Mouse (Mus musculus) adrenal gland (tissue): Measurements from ENCODE around the gene Brd4.
"Not testable (repeated sequence)": the region's sequence is repeated elsewhere in the genome, so short reads cannot be mapped to it uniquely, and the experiment has no call there.

Experiments used
- intact Hi-C: fragments of 180-260 bp; cut with DNase I; formaldehyde crosslinking; loops from one replicate; pipeline ENCODE4 v1.15.1; 2025

Gene Brd4

GRCm38 (mm10) chr17:32238589-32238988 is 45.9 kb downstream of the Brd4 start:
- intact Hi-C loops = loop anchor here (5.0 kb wide), 1 partner anchor 34 kb away; no protein-coding TSS in a partner anchor

- intact Hi-C loops = loop anchor here (5.0 kb wide), 1 partner anchor 37 kb away; no protein-coding TSS in a partner anchor
Measured at GRCm38 (mm10) chr17:32235534-32236191, 48.9 kb downstream of the Brd4 start.

GRCm38 (mm10) chr17:32233174-32233573 is 51.3 kb downstream of the Brd4 start:
- intact Hi-C loops = no loop called here

DNA sequence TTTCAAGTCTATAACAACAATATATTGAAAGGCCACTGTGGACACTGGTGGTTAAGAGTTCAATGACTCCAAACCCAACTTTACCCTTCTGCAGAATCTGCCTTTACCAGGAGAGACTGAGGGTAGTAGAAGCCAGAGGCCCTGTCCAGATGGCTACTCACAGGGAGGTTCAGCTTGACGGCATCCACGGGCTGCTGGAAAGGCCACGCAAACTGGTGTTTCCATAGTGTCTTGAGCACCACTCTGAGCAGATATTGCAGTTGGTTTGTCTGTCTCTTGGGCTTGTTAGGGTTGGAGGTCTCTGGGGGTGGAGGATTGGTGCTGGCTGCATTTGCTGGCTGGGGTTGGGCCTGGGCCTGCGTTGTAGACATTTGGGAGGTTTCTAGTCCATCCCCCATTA is 55.3 kb downstream of the Brd4 start:
- intact Hi-C loops = no loop called here

- intact Hi-C loops = loop anchor here (5.0 kb wide), 1 partner anchor 76 kb away; no protein-coding TSS in a partner anchor
Measured at GRCm38 (mm10) chr17:32220873-32221272, 63.6 kb downstream of the Brd4 start.

- intact Hi-C loops = not testable (repeated sequence)
Measured at GRCm38 (mm10) chr17:32215587-32215986, 68.9 kb downstream of the Brd4 start.

GRCm38 (mm10) chr17:32211554-32211953 is 73.0 kb downstream of the Brd4 start:
- intact Hi-C loops = not testable (repeated sequence)

DNA sequence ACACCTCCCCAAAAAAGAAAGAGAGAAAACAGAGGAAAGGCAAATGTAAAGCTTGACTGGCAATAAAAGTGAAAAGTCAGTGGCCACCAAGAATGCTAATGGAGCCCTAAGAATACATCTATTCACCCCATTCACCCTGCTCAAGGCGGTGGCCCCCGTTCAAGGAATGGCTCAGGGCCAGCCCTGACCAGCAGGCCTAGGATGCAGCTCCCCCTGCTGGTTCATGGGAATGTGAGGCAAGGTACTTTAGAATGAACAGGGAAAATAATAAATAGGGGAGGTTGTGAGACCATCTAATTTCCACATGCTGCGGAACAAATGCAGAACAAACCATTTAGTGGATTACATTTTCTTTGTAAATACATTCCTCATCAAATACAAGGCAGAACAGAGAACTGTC is 74.8 kb downstream of the Brd4 start:
- intact Hi-C loops = loop anchor here (5.0 kb wide), 1 partner anchor 67 kb away; no protein-coding TSS in a partner anchor

GRCm38 (mm10) chr17:32209144-32209543 is 75.4 kb downstream of the Brd4 start:
- intact Hi-C loops = loop anchor here (5.0 kb wide), 1 partner anchor 67 kb away; no protein-coding TSS in a partner anchor

DNA sequence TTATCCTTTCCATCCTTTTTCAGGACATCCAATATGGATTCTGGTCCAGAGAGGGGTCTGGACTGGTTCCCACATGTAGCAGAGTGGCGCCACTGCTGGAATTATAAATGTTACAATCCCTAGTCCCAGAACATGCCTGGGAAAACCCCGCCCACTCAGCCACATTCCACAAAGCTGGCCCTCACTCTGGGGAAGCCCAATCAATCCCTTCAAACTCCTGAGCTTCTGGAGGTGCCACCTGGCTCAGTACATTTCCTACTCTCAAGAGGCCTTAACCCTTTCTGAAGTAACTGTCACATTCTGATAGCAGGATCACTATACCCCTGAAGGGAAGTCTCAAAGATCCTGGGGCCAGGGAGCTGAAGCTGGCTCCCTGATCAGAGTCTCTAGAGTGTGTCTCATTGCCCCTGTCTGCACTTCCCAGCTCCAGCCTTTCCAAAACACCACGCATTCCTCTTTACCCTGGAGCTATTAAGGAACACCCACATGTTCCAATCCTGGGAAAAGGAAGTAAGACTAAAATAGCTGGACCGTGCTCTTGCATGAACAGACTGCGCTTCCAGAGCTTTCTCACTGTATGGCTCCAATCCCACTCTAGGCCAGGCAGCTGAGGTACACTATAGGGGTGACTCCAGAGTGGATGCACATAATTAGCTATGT is 76.8 kb downstream of the Brd4 start:
- intact Hi-C loops = loop anchor here (5.0 kb wide), 1 partner anchor 65 kb away; no protein-coding TSS in a partner anchor

GRCm38 (mm10) chr17:32205345-32205744 is 79.2 kb downstream of the Brd4 start:
- intact Hi-C loops = loop anchor here (5.0 kb wide), 1 partner anchor 63 kb away; no protein-coding TSS in a partner anchor

- intact Hi-C loops = no loop called here
Measured at GRCm38 (mm10) chr17:32202972-32203371, 81.5 kb downstream of the Brd4 start.

DNA sequence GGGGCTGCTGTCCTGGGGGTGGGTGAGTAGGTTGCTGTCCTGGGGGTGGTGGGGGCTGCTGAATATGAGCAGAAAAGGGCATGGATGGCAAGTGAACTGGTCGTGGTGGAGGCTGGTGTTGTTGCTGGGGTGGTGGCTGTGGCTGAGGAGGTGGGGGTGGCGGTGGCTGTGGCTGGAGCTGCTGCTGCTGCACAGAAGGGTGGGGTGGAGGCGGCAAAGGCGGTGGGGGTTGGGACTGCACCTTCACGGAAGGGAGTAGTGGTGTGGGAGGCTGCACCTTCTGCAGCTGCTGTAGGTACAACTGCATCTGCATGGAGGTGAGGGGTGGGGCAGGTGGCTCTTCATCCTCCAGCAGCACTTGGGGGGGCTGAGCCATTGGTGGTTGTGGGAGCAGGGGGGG is 83.4 kb downstream of the Brd4 start:
- intact Hi-C loops = no loop called here

GRCm38 (mm10) chr17:32199796-32200195 is 84.7 kb downstream of the Brd4 start:
- intact Hi-C loops = no loop called here

DNA sequence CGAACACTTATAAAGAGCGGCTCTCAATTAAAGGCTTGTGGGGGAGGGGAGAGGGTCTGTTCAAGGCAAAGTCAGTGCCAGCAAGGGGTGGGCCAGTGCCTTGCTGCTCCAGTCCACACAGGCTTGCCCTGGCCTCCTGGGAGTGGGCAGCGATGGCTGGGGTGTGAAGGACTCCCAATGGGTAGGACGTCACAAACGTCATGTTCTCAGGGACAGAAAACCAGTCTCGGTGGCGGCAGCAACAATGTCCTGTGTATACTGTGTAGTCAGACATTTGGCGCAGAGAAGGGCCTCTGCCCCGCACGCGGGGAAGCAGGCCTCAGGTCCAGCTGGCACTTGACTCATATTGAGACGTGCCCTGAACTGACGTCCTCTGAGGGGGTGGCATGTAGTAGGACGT is 87.4 kb downstream of the Brd4 start:
- intact Hi-C loops = no loop called here

DNA sequence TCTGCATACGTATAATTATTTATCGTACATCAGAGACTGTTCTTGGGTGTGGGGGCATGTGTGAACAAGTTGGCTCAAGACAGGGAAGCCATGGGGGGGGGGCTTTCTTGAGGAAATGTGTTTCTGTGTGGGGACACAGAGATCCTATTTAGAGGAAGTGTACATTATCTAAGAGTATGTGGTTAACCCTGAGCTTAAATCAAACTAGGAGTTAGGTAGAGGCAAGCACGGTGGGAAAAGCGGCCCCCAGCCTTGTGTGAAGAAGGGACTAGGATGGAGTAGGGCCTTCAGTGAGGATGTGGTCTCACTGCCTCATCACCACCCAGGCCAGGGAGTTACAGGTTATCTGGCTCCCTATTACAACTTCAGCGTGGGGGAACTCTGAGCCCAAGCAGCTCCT is 88.8 kb downstream of the Brd4 start:
- intact Hi-C loops = no loop called here

DNA sequence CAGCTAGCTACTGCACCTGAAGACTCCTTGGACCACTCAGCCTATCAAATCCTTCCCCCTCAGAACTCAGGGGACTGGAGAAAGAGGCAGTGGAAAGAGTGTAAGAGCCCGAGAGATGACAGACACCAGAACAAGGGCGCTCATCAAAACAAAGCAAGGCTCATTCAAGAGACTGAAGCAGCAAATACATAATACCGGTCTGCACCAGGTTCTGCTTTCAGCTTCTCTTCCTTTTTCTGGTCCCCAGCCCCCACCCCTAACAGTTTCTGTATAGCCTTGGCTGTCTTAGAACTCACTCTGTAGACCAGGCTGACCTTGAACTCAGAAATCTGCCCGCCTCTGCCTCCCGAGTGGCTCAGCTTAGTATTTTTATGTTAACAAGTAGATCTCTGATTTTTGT is 91.5 kb downstream of the Brd4 start:
- intact Hi-C loops = no loop called here

DNA sequence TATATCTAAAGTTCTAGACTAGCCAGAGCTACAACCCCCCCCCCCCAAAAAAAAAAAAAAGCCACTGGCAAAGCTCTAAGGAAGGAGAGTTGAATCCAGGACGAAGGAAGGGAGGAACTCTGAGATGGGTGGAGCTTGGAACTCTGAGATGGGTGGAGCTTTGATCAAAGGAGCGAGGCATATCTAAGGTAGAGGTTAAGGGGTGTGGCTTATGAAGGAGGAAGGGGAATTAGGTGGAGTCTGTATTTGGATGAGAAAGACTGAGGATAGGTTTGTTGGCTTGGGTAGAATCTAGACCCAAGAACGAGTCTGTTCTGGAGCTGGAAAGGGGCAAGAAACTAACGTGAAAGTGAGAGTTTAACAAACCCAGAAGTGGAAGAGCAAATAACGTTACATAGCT is 94.7 kb downstream of the Brd4 start:
- intact Hi-C loops = no loop called here

GRCm38 (mm10) chr17:32188863-32189636 is 95.5 kb downstream of the Brd4 start, which contains the start of gene Ephx3:
TSS of gene Ephx3 (minus strand) at chr17:32189549.
- intact Hi-C loops = no loop called here

GRCm38 (mm10) chr17:32183017-32183416 is 101.5 kb downstream of the Brd4 start:
- intact Hi-C loops = no loop called here

DNA sequence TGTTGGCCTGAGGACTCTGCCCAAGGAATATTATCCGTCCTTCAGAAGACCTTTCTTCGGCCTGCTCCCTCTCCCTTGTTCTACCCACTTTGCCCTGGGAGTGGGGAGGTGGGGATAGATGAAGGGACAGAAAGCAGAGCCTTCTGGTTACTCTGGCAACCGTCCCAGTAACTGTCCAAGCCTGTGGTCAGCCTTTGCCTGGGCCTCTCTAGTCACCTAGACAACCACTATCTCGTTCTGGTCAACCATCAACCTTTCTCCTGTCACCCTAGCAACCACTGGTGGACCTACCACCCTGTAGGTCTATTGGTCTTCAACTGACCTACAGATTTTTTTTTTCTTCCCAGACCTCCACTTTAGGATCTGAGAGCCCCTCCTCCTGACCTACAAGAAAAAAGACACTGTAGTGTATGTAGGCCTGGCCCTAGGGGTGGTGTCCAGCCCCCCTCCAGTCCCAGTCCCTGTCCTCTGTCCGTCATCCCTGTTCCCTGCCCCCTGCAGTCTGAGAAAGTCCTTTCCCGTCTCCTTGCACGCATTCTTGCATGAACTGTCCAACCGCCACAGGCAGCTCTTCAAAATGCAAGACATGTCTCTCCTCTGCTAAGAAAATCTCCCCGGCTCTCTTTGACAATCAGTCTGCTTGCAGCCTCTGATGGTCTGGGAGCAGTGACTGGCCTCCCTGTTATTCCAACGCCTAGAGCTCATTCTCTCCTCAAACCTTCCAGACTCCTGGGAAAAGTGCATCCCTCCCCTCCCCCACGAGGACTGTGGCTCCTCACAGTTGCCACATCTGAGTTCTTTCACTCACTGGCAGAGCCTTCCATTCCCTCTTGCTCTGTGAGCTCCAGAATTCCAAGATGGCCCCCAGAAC is 104.7 kb downstream of the Brd4 start:
- intact Hi-C loops = no loop called here
